Mouse (Mus musculus): ENCODE measurements around the gene Rps6ka1.

DNA sequence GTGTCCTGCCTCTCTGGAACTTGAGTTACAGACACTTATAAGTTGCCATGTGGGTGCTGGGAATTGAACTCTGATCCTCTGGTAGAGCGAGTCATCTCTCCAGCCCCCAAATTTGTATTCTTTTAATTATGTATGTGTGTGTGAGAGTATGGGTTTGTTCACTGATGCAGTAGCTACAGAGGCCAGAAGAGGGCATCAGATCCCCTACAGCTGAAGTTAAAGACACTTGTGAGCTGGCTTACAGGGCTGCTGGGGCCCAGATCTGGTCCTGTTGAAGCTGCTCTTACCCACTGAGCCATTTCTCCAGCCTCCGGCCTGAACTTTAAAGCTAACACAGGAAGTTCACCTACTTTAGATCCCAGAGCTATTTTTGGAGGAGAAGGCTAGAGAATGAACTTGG lies 14.9 kb upstream of the Rps6ka1 start:
- TF ChIP-seq CTCF (IDR thresholded peaks at IDR 0.05; ENCODE audit: borderline replicate concordance, insufficient read depth, low read length) (no peak), POLR2A (IDR thresholded peaks at IDR 0.05; ENCODE audit: low read depth, low read length) (no peak)
